Mouse (Mus musculus) cortical plate, adult 2 months (tissue): ENCODE measurements around the gene Gm9732. TPM values are rescaled to one million over a fixed set of nuclear protein-coding genes. Genes with fewer than 3 reads are reported as not detected.
"Not testable (repeated sequence)": the region's sequence is repeated elsewhere in the genome, so short reads cannot be mapped to it uniquely, and the experiment has no call there.

Experiments
- H3K27ac ChIP-seq: fragments of 200-500 bp; 2 replicates; pipeline ENCODE4 v1.5.1; 2012; ENCODE audit warnings: low read length, control low read depth, inconsistent platforms; ENCODE audit not compliant: insufficient read depth
- H3K4me1 ChIP-seq: fragments of 200-500 bp; 2 replicates; pipeline ENCODE4 v1.6.1; 2011; ENCODE audit warnings: low read length; ENCODE audit not compliant: control insufficient read depth, insufficient read depth
- H3K4me3 ChIP-seq: fragments of 200-500 bp; 2 replicates; pipeline ENCODE4 v1.5.1; 2011; ENCODE audit warnings: mild to moderate bottlenecking, low read length, control low read depth; ENCODE audit not compliant: insufficient read depth
- polyA plus RNA-seq: library from polyadenylated mRNA; depleted of rRNA; stranded (reverse); fragments of >200 nt; gene quantifications from 2 replicates; pipeline ENCODE4 v1.2.3, GENCODE M21; 2012; rRNA removed

Gene Gm9732
- polyA plus RNA-seq, 1 experiment: not detected

DNA sequence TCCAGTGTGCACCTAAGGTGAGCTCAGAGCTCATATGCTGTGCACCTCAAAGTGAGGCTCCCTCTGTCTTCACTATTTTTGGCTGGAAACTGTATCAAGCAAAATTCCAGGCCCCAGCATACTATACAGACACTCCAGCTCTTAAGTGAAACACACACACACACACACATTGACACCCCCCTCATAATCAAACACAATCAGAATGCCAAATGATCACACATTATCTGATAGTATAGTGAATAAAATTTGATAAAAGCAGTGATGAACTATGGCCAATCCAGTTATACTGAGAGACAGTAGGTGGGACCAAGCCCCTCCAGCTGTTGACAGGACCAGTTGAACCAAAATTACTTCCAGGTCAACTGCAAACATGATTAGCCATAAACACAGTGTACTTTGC is 44.7 kb downstream of the Gm9732 start:
- H3K27ac ChIP-seq, H3K4me3 ChIP-seq, H3K4me1 ChIP-seq: not testable (repeated sequence)

GRCm38 (mm10) chr14:43328603-43329002 is 53.8 kb downstream of the Gm9732 start:
- H3K4me1 ChIP-seq, H3K27ac ChIP-seq, H3K4me3 ChIP-seq: not testable (repeated sequence)

- H3K4me3 ChIP-seq, H3K4me1 ChIP-seq: not testable (repeated sequence)
Measured at GRCm38 (mm10) chr14:43331362-43331880, 56.6 kb downstream of the Gm9732 start.

DNA sequence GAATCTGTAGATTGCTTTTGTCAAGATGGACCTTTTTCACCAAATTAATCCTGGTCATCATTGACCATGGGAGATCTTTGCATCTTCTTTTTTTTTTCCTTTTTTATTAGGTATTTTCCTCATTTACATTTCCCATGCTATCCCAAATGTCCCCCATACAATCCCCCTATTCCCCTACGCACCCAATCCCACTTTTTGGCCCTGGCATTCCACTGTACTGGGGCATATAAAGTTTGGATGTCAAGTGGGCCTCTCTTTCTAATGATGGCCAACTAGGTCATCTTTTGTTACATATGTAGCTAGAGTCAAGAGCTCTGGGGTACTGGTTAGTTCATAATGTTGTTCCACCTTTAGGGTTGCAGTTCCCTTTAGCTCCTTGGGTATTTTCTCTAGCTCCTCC is 62.8 kb downstream of the Gm9732 start:
- H3K4me3 ChIP-seq, H3K4me1 ChIP-seq, H3K27ac ChIP-seq: not testable (repeated sequence)

More at GRCm38 (mm10) chr14:43331362-43331880, 56.6 kb downstream of the Gm9732 start:
- H3K27ac ChIP-seq: not testable (repeated sequence)

GRCm38 (mm10) chr14:43347711-43348110 is 72.9 kb downstream of the Gm9732 start, which contains the start of gene 1700001F09Rik:
1700001F09Rik (minus strand) TSS chr14:43347811.
- H3K4me3 ChIP-seq, H3K27ac ChIP-seq, H3K4me1 ChIP-seq: not testable (repeated sequence)

DNA sequence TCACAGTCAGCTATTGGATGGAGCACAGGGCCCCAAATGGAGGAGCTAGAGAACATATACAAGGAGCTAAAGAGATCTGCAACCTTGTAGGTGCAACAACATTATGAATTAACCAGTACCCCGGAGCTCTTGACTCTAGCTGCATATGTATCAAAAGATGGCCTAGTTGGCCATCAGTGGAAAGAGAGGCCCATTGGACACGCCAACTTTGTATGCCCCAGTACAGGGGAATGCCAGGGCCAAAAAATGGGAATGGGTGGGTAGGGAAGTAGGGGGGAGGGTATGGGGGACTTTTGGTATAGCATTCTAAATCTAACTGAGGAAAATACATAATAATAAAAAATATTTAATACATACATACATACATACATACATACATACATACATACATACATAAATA is 78.1 kb downstream of the Gm9732 start:
- not testable (repeated sequence) for H3K27ac ChIP-seq, H3K4me1 ChIP-seq, H3K4me3 ChIP-seq

Other genes with a start within 250 kb of the Gm9732 start
- gene Gm8094, start 198.4 kb upstream of the Gm9732 start, polyA plus RNA-seq: not detected in 2 replicates
- gene Gm8104, start 174.4 kb upstream of the Gm9732 start, polyA plus RNA-seq: 0.08 TPM in 2 replicates
- gene Gm7233, start 95.2 kb upstream of the Gm9732 start, polyA plus RNA-seq: 0.06 and 0.10 TPM in 2 replicates
- not detected in 2 replicates for gene Gm8122, start 39.7 kb upstream of the Gm9732 start, polyA plus RNA-seq
- gene Gm8126, start 16.4 kb upstream of the Gm9732 start, polyA plus RNA-seq: not detected in 2 replicates
- gene Gm8127, start 18.8 kb downstream of the Gm9732 start, polyA plus RNA-seq: not detected in 2 replicates
- gene 1700001F09Rik, start 72.8 kb downstream of the Gm9732 start, polyA plus RNA-seq: not detected in 2 replicates
- not detected in 2 replicates for gene Gm8138, start 141.3 kb downstream of the Gm9732 start, polyA plus RNA-seq